Mouse (Mus musculus) frontal cortex, postnatal 36 days (tissue): ENCODE measurements around the gene Lpin2.

Experiments used
- DNase-seq, 2 experiments: peaks; one replicate each; pipeline ENCODE4 v3.0.0; 2022; ENCODE audit warnings: low spot score in 2 of 2

Gene Lpin2

GRCm38 (mm10) chr17:71230108-71230709 lies 47.8 kb downstream of the Lpin2 start:
- DNase-seq, result no peak

GRCm38 (mm10) chr17:71231998-71232397 lies 49.6 kb downstream of the Lpin2 start:
- DNase-seq, result no peak

- no peak for DNase-seq
Observed at GRCm38 (mm10) chr17:71233210-71233609, 50.9 kb downstream of the Lpin2 start.

- no peak for DNase-seq
Observed at GRCm38 (mm10) chr17:71234041-71234594, 51.8 kb downstream of the Lpin2 start.

GRCm38 (mm10) chr17:71235229-71235958 lies 53.0 kb downstream of the Lpin2 start:
- DNase-seq, result no peak

GRCm38 (mm10) chr17:71238494-71238893 lies 56.1 kb downstream of the Lpin2 start:
- no peak for DNase-seq

GRCm38 (mm10) chr17:71240811-71241210 lies 58.5 kb downstream of the Lpin2 start:
- no peak for DNase-seq

GRCm38 (mm10) chr17:71242666-71243065 lies 60.3 kb downstream of the Lpin2 start:
- no peak for DNase-seq

GRCm38 (mm10) chr17:71245133-71245532 lies 62.8 kb downstream of the Lpin2 start:
- DNase-seq, result no peak

GRCm38 (mm10) chr17:71246022-71246421 lies 63.7 kb downstream of the Lpin2 start:
- DNase-seq, result no peak

- peak in 1 of 2 experiments; percentile 58 for DNase-seq
Observed at GRCm38 (mm10) chr17:71248963-71249362, 66.6 kb downstream of the Lpin2 start.

- DNase-seq, result no peak
Observed at GRCm38 (mm10) chr17:71250046-71250445, 67.7 kb downstream of the Lpin2 start.

- DNase-seq, result peak in 1 of 2 experiments; percentile 60
Observed at GRCm38 (mm10) chr17:71250819-71251600, 68.7 kb downstream of the Lpin2 start.

- no peak for DNase-seq
Observed at GRCm38 (mm10) chr17:71251601-71252001, 69.2 kb downstream of the Lpin2 start.

- DNase-seq, result no peak
Observed at GRCm38 (mm10) chr17:71252101-71252500, 69.7 kb downstream of the Lpin2 start.

GRCm38 (mm10) chr17:71253391-71253790 lies 71.0 kb downstream of the Lpin2 start:
- no peak for DNase-seq

- DNase-seq, result no peak
Observed at GRCm38 (mm10) chr17:71254106-71254505, 71.7 kb downstream of the Lpin2 start.

GRCm38 (mm10) chr17:71254736-71255135 lies 72.4 kb downstream of the Lpin2 start:
- DNase-seq, result no peak

- no peak for DNase-seq
Observed at GRCm38 (mm10) chr17:71256068-71256615, 73.8 kb downstream of the Lpin2 start.

GRCm38 (mm10) chr17:71256806-71257536 lies 74.6 kb downstream of the Lpin2 start:
- DNase-seq, result no peak

GRCm38 (mm10) chr17:71259727-71260126 lies 77.4 kb downstream of the Lpin2 start:
- DNase-seq, result no peak
